Mouse (Mus musculus) thymus, adult 2 months (tissue): Measurements from ENCODE around the gene Nfia. TPM values are rescaled to one million over a fixed set of nuclear protein-coding genes. Genes with fewer than 3 reads are reported as not detected.

ENCODE experiments used
- DNase-seq: peaks from one replicate; pipeline ENCODE4 v3.0.0; 2021
- H3K27ac ChIP-seq: fragments of 200-500 bp; 2 replicates; pipeline ENCODE4 v1.5.1; 2012; ENCODE audit warnings: low read length, control low read depth; ENCODE audit not compliant: control insufficient read depth, insufficient read depth
- H3K27me3 ChIP-seq: fragments of 200-500 bp; 2 replicates; pipeline ENCODE4 v1.6.1; 2012; ENCODE audit warnings: mild to moderate bottlenecking, low read length, moderate library complexity, mixed read lengths; ENCODE audit not compliant: control insufficient read depth, insufficient read depth
- H3K36me3 ChIP-seq: fragments of 200-500 bp; 2 replicates; pipeline ENCODE4 v1.6.1; 2012; ENCODE audit warnings: mild to moderate bottlenecking, low read length, moderate library complexity; ENCODE audit not compliant: control insufficient read depth, insufficient read depth
- H3K4me1 ChIP-seq: fragments of 200-500 bp; replicated peaks from 2 replicates; pipeline ENCODE4 v1.6.1; 2012; ENCODE audit warnings: low read length; ENCODE audit not compliant: control insufficient read depth, insufficient read depth
- H3K4me3 ChIP-seq: fragments of 200-500 bp; 2 replicates; pipeline ENCODE4 v1.5.1; 2012; ENCODE audit warnings: mild to moderate bottlenecking, low read length, control low read depth, moderate library complexity; ENCODE audit not compliant: control insufficient read depth, insufficient read depth
- CTCF ChIP-seq: fragments of 200-500 bp; IDR thresholded peaks from 2 replicates; pipeline ENCODE4 v1.5.1; 2012; ENCODE audit warnings: mild to moderate bottlenecking, control low read depth, low read length, moderate library complexity, borderline replicate concordance; ENCODE audit not compliant: control insufficient read depth, poor library complexity, insufficient read depth; ENCODE audit errors: extremely low read depth
- POLR2A ChIP-seq: fragments of 200-500 bp; IDR thresholded peaks from 2 replicates; pipeline ENCODE4 v1.6.1; 2012; ENCODE audit warnings: mild to moderate bottlenecking, low read length, control low read depth, moderate library complexity; ENCODE audit not compliant: control insufficient read depth, poor library complexity, insufficient read depth; ENCODE audit errors: extremely low read depth
- WGBS: fragments of 180-500 bp; shearing (Covaris S2); methylation state at CpG from one replicate; pipeline ENCODE4 v1.1.7; 2018; 5-methylcytosine and 5-hydroxymethylcytosine counted together
- polyA plus RNA-seq: library from polyadenylated mRNA; depleted of rRNA; stranded (reverse); fragments of >200 nt; gene quantifications from 2 replicates; pipeline ENCODE4 v1.2.3, GENCODE M21; 2012

Nfia gene
- polyA plus RNA-seq, 1 experiment, result 26.4 TPM

DNA sequence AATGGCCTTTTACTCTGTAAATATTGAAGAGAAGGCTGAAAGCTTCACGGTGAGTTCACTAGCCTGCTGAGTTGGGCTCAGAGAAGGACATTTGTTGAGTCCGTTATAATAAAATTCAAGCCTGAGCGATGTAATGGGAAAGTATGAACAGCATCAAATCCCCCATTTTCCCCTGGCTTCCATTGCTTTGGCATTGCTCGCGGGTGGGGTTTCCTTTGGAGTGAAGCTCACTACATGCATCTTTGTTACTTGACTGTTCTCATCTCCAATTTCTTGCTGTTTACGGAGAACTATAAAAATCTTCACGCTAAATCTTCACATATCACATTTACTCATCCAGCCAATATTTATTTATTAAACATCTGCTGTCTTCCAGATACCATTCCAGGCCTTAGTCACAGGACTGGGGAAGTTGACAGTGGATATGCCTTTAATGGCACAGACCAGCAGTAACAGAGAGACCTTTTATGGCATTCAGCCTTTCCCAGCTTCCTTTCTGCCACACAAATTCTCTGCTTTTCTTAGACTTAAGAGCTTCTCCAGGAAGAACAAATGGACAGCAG lies 196.3 kb downstream of the Nfia start:
- 94% methylated on average over 7 of the region's 7 CpGs for WGBS
- H3K27ac ChIP-seq, result no peak overlapping the region
- TF ChIP-seq POLR2A, result no peak

DNA sequence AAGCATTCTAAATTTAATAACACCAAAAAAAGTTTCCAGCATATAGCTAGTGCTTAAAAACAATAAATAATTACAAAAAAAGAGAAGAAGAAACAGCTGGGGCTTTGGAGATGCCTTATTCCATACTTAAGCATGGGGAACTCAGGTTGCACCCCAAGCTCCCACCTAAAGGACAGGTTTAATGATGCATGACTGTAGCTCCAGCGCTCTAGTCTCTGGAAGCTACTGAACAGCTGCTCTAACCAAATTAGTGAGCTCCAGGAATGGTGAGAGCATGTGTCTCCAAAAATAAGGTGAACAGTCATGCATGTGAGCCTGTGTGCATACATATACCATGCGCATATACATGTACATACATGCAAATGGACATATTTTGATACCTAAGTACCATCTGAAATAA lies 200.5 kb downstream of the Nfia start:
- WGBS, result 90% methylated on average over 2 of the region's 2 CpGs
- no peak for DNase-seq
- H3K4me3 ChIP-seq, result no peak overlapping the region

More for the DNA sequence above, 196.3 kb downstream of the Nfia start:
- Histone ChIP-seq H3K4me3 (no peak overlapping the region), H3K4me1 (no peaks in the 10 kb centered on the region), H3K36me3 (no peaks in the 10 kb centered on the region), H3K27me3 (no peaks in the 10 kb centered on the region)
- DNase-seq, result no peak

DNA sequence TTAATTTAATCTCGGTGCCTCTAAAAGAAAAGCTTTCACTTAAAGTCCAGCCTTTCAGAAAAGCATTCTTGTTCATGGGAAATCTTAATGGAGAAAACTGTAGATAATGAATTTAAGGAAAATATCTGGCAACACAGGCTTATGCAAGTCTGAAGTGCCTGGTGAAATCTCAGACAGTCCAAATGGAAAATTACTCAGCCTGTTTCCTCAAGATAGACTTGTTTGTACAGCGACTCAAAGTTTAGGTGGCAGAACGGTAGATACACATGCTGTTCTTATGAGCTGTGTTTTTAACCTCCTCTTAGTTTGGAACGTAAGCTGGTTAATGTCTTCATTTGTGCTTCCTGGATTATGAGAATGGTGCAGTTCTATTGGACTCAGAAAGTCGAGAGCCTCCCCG lies 201.5 kb downstream of the Nfia start:
- Histone ChIP-seq H3K27ac (no peak overlapping the region), H3K27me3 (no peaks in the 10 kb centered on the region), H3K4me3 (no peak overlapping the region), H3K4me1 (no peaks in the 10 kb centered on the region), H3K36me3 (no peaks in the 10 kb centered on the region)
- DNase-seq, result no peak
- 86% methylated on average over 6 of the region's 6 CpGs for WGBS
- no peak for TF ChIP-seq POLR2A
- no peak for TF ChIP-seq CTCF

More for the DNA sequence above, 200.5 kb downstream of the Nfia start:
- no peak for TF ChIP-seq POLR2A
- TF ChIP-seq CTCF, result no peak
- no peaks in the 10 kb centered on the region for H3K27me3 ChIP-seq
- H3K36me3 ChIP-seq, result no peaks in the 10 kb centered on the region
- H3K27ac ChIP-seq, result no peak overlapping the region
- no peaks in the 10 kb centered on the region for H3K4me1 ChIP-seq

GRCm38 (mm10) chr4:97976891-97977290 lies 204.4 kb downstream of the Nfia start:
- Histone ChIP-seq H3K27ac (no peak overlapping the region), H3K4me3 (no peak overlapping the region), H3K4me1 (no peaks in the 10 kb centered on the region), H3K27me3 (no peaks in the 10 kb centered on the region), H3K36me3 (no peaks in the 10 kb centered on the region)
- 88% methylated on average over 5 of the region's 5 CpGs for WGBS
- DNase-seq, result no peak
- TF ChIP-seq CTCF, result no peak
- no peak for TF ChIP-seq POLR2A

DNA sequence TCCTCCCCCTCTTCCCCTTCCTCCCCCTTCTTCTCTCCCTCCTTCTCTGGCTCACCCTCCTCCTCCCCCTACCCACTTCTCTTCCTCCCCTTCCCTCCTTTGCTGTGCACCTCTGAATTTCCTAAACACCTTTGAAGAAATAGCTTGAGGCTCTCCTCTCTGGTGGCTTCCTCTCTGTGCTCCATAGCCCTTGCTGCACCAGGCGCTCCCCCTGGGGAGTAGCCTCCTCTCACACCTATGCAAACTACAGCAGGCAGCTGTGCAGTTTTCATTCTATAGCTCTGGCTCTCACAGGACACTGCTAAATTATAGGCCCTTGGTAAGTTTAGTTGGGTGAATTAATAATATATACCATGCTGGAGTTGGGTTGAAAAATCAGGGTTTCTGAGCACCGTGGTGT lies 211.8 kb downstream of the Nfia start:
- Histone ChIP-seq H3K36me3 (no peaks in the 10 kb centered on the region), H3K4me3 (no peak overlapping the region), H3K27me3 (no peaks in the 10 kb centered on the region), H3K27ac (no peak overlapping the region), H3K4me1 (no peaks in the 10 kb centered on the region)
- WGBS, result 91% methylated on average over 2 of the region's 2 CpGs
- TF ChIP-seq CTCF (no peak), POLR2A (no peak)
- peak; percentile 6 for DNase-seq

GRCm38 (mm10) chr4:97986056-97986734 lies 213.7 kb downstream of the Nfia start:
- Histone ChIP-seq H3K27me3 (no peaks in the 10 kb centered on the region), H3K27ac (no peak overlapping the region), H3K36me3 (no peaks in the 10 kb centered on the region), H3K4me3 (no peak overlapping the region), H3K4me1 (no peaks in the 10 kb centered on the region)
- no peak for DNase-seq
- no peak for TF ChIP-seq POLR2A
- TF ChIP-seq CTCF, result no peak
- 91% methylated on average over 1 of the region's 1 CpGs for WGBS

GRCm38 (mm10) chr4:97986735-97987075 lies 214.2 kb downstream of the Nfia start:
- WGBS, result 93% methylated on average over 4 of the region's 4 CpGs
- no peak for DNase-seq
- H3K4me3 ChIP-seq, result no peak overlapping the region
- H3K36me3 ChIP-seq, result no peaks in the 10 kb centered on the region
- TF ChIP-seq CTCF (no peak), POLR2A (no peak)
- H3K27me3 ChIP-seq, result no peaks in the 10 kb centered on the region
- no peak overlapping the region for H3K27ac ChIP-seq
- no peaks in the 10 kb centered on the region for H3K4me1 ChIP-seq
